Mouse (Mus musculus) adrenal gland, postnatal 4 days (tissue): ENCODE measurements around the gene Spata45. TPM values are rescaled to one million over a fixed set of nuclear protein-coding genes. Genes with fewer than 3 reads are reported as not detected.

Experiments
- DNase-seq, 2 experiments: peaks; one replicate each; pipeline ENCODE4 v3.0.0; 2021 to 2022; ENCODE audit warnings: low spot score in 2 of 2, mixed read lengths in 2 of 2
- total RNA-seq, 2 experiments: library from RNA; stranded (reverse); gene quantifications; 2 replicates each; pipeline ENCODE4 v1.2.3; 2021

Gene Spata45
- total RNA-seq, 2 experiments from 2014 or later = not detected

DNA sequence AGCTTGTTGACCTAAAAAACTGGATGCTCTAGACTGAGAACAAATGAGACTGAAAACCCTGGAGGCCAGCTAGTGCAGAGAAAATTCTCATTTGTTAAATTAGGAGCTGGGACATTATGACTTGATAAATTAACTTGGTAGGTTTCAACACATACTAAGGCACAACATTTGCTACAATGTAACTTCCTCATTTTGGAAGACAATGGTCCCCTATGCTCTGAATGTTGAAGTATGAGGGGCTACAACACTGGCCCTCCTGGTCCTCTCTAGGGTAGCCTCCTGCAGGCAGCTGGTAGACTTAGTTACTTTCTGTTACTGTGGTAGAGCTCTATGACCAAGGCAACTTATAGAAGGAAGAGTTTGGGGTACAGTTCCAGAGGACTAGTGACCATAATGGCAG lies 4.9 kb downstream of the Spata45 start:
- DNase-seq = no peak

DNA sequence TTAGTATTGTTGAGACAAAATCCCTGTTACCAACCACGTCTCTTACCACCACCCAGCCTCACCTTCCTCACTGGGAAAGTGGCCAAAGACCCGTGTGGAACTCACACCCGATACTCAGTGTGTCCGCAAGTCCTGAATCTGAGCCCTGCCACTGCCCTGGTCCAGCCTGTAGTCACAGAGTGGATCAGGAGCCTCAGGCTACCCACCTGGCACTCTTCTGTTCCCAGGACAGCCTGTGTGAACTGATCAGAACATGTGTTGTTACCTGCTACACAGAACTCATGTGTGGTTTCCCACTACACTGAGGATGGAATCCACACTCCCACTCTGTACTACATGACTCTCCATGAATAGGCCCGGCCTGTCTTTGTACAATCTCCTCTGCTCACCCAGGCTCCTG lies 5.7 kb downstream of the Spata45 start:
- no peak for DNase-seq

DNA sequence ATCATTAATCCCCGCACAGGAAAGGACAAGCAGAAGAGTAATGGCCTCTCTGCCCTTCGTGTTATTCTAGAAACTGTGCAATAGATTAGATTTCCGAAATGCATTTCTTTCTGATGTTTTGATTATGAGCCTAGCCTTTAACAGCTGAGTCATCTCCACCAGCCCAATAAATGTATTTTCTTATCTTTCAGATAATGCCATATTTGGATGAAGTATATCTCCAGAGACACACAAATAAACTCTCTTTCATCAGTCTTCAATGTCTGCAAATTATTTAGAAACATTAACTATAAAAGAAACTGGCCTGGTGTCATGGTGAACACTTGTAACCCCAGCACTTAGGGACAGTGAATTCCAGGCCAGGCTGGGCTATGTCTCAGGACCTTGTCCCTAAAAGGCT lies 6.2 kb downstream of the Spata45 start:
- DNase-seq = no peak

GRCm38 (mm10) chr1:191045264-191045663 lies 8.8 kb downstream of the Spata45 start:
- no peak for DNase-seq

- DNase-seq = no peak
Measured at GRCm38 (mm10) chr1:191046231-191046824, 9.9 kb downstream of the Spata45 start.

DNA sequence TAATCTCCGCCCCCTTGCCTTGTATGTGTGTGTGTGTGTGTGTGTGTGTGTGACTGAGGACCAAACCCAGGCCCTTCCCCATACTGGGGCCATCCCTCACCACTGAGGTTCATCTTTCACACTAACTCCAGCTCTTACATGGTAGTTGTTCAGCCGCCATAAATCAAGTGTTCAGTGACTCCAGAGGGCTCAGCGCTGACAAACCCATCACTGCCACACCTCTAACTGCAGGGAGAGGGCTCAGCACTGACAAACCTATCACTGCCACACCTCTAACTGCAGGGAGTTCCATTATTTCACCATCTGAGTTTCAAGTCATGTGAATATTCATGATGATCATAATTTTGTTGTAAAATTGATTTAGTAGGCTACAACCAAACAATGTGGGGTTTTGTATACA lies 17.1 kb downstream of the Spata45 start:
- no peak for DNase-seq

DNA sequence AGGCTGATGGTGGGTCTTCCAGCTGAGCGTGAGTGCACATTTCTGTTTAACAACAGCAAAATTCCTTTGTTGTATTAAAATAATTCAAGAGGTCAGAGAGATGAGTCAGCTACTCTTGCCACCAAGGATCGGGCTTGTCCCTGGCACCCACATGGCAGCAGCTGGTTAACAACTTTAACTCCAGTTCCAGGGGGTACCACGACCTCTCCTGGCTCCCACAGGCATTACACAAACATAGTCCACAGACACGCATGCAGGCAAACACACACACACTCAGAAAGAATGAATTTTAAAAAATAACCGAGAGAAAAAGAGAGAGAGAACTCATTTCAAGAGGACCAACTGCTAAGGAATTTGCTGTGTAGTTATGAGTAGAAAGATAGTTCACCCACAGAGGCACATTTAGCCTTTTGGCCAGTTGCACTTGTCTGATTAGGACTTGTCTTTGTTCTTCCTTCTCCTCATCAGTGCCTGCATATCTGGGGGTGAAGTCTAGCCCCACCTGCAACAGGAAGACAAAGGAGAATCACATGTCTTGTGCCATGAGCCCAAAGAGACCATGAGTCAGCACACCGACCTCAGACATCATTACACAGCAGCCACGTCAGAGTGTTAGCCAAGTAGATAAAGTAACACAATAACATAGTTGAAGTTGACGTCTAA lies 18.6 kb downstream of the Spata45 start:
- DNase-seq = no peak

GRCm38 (mm10) chr1:191055533-191055873 lies 19.1 kb downstream of the Spata45 start:
- no peak for DNase-seq

DNA sequence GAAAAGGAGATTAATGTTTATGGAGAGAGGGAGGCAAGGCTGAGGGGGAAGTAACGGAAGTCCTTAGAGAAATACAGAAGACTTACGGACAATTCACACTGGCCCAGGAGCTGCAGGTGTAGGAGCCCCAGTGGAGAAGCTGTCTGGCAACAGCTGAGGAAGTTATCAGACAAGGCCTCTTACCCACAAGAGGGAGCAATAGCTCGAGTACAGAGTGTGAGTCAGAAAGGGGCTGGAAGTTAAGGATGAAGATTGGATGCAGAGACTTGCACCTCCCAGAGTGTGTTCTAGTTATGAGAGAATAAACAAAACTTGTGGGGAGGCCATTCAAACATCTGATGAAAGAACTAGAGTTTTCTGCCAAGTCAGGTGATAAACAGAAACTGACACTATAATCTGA lies 21.0 kb downstream of the Spata45 start:
- no peak for DNase-seq

DNA sequence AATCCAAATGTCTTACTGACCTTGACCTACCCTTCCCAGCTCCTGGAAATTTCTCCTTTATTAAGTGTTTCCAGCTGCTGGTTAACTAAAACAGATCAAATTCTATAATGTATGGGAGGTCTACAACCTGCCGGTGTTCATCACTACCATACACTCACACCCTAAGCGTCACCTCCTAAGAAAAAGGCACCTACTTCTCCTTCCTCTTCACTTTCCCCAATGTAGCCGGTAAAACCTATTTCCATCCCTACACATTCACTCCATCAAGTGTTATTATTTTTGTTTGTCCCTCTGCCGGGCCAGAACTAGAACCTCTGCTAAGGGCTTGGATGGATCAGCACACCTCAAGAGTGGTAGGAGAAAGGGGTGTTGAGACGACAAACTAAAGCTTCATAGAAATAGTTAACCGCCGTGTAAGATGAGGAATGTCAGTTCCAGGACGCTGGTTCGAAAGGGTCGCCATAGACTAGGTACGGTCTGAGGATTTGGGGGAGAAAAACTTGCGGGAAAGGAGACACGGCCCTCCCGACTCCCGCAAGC lies 25.9 kb downstream of the Spata45 start:
- DNase-seq = no peak

GRCm38 (mm10) chr1:191062781-191063485 lies 26.5 kb downstream of the Spata45 start, which contains the start of the genes Tatdn3 and Nsl1:
Tatdn3 (minus strand) TSS chr1:191062932.
Nsl1 (plus strand) TSS chr1:191063012.
- DNase-seq = peak; percentile 86 to 94

DNA sequence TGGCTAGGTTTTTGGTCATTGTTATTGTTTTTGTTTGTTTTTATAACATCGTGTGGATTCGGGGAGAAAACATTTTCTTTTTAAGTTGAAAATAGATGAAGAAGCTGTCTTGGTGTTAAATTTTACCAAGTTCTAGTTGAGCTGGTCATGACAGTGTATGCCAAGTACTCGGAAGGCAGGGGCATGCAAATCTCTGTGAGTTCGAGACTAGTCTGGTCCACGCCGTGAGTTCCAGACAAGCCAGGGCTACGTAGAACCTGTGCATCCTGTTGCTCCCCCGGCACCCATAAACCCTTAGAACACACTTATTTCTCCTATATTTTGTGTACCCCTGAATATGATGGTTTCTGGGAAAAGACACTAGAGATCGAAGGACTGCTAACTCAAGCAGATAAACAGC lies 27.3 kb downstream of the Spata45 start:
- DNase-seq = no peak

GRCm38 (mm10) chr1:191064535-191064934 lies 28.1 kb downstream of the Spata45 start:
- DNase-seq = no peak

- DNase-seq = no peak
Measured at GRCm38 (mm10) chr1:191065188-191065587, 28.7 kb downstream of the Spata45 start.

GRCm38 (mm10) chr1:191068377-191068776 lies 31.9 kb downstream of the Spata45 start:
- peak in 1 of 2 experiments; percentile 20 for DNase-seq

DNA sequence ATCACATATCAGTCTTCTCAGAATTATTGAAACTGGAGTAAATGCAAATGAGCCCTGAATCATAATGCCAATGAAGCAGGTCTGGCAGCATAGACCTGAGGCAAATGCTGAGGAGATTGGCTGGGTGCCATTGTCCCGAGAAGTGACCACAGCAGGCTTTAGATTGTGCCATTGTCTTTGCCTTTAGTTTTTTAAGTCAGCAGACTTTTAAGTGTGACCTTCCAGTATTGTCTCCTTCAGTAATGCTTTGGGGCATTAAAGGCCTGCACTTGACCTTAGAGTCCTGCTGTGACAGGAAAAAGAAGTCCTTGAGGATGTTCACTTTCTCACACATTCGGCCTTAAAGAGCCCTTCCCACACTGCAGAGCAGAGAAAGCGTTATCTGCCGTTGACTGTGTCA lies 33.8 kb downstream of the Spata45 start:
- no peak for DNase-seq

DNA sequence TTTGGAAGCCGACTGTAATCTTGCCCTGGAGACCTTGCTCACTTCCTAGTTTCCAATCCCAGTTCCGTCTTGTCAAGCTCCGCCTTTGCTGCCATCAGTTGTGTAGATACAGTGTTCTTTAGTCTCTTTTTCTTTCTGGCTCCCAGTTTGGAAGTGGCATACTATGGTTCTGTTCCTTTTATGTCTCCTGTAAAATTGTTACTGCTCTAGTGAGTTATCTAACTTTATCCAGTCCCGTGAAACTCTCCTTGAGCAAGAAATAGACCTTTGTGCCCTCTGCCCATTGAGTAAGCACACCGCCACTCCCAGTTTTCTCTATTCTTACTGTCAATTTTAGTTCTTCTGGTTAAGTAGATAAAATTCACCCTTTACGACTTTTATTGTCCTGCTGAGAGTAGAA lies 35.2 kb downstream of the Spata45 start:
- DNase-seq = no peak

DNA sequence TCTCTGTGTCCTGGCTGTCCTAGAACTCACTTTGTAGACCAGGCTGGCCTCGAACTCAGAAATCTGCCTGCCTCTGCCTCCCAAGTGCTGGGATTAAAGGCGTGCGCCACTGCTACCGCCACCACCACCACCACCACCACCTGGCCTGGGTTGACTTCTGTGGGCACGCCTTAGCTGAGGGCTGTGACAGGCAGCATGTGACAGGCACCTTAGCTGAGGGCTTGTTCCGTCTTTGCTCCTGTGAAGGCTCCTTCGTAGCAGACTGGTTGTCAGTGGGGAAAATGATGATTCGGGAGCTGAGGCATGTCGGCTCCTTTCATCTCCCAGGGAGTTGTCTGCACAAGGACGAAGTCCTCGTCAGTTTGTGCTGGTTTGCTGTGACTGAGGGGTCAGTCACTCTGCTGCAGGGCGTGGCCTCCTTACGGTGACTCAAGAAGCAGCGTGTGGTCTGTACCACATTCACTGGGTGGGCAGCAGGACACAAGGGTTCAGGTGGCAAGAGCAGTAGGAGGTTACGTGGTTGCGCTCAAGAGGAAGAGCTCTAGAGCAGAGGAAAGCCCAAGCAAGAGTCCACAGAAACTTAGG lies 36.0 kb downstream of the Spata45 start:
- no peak for DNase-seq

GRCm38 (mm10) chr1:191073001-191073400 lies 36.6 kb downstream of the Spata45 start:
- DNase-seq = peak in 1 of 2 experiments; percentile 35

DNA sequence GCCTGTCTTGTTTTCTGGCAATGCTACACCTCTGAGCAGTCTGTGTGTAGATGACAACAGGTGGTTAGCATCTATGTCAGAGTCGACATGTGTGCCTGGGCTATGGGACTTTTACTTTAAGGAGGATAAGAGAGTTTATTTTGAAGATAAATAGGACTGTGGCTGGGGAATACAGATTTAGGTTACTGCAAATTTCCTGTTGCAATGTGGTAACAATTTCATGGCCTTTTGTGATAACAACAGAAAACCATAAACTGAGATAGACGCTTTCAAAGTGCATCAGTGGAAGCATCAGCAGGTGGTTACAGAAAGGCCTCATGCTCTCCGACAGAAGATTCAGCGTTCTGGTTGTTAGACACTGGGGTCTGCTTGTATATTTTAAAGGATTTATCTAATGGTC lies 37.0 kb downstream of the Spata45 start:
- DNase-seq = no peak

GRCm38 (mm10) chr1:191075199-191075883 lies 38.9 kb downstream of the Spata45 start:
- DNase-seq = peak in 1 of 2 experiments; percentile 32
